Mouse (Mus musculus) thymus, postnatal 10 days (tissue): ENCODE measurements around the gene Cebpe.
A peak's percentile ranks its signal among the peaks of the same experiment; 100 is the strongest.

Source experiments
- DNase-seq, 2 experiments: peaks; one replicate each; pipeline ENCODE4 v3.0.0; 2021; ENCODE audit warnings: low spot score in 2 of 2

Cebpe gene

GRCm38 (mm10) chr14:54721711-54722110 is 9.7 kb upstream of the Cebpe start:
- no peak for DNase-seq

DNA sequence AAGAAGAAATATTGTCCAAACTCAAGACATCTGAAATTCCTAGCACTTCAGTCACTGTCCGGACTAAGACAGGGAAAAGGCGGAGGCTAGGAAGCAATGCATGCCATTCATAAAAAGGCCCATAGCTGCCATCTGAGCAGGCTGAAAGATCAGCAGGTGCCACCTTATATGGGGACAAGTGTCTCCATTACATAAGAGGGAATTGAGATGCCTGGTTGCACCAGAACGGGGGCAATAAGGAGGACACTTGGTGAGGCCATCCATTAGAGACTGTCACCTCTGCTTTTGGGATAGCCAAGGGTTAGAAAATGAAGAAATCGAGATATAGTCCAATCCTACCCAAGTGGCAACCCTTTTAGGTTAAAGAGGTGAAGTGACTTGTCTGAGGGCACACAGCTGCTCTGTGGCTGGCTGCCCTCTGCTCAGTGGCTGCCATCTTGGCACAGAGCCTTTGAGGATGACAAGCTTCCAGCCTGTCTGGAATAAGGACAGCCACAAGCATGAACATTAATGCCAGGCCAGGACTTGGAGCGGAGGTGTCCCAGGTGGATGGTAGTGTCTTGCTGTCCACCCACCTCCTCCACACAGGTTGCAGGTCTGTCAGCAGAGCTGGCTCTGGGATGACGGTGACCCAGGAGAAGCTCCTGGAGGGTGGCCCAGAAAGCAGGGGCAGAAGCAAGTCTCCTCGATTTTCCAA is 8.8 kb upstream of the Cebpe start:
- no peak for DNase-seq

- DNase-seq = no peak
Observed at GRCm38 (mm10) chr14:54720041-54720440, 8.1 kb upstream of the Cebpe start.

DNA sequence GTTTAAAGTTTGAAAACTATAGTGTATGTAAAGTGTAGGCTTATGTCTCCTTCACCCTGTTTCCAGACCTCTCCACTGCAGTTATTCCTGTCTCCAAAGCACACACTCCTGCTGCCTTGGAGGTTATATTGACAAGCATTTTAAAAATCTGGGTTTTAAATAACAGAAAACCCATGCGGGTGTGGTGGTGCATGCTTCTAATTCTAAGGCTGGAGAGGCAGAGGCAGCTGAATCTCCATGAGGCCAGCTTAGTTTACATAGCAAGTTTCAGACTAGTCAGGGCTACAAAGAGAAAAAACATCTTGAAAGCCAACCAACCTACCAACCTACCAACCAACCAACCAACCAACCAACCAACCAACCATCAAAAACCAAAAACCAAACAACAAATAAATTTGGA is 3.4 kb upstream of the Cebpe start:
- DNase-seq = no peak

GRCm38 (mm10) chr14:54714617-54715081 is 2.7 kb upstream of the Cebpe start:
- DNase-seq = peak; percentile 59 to 64

DNA sequence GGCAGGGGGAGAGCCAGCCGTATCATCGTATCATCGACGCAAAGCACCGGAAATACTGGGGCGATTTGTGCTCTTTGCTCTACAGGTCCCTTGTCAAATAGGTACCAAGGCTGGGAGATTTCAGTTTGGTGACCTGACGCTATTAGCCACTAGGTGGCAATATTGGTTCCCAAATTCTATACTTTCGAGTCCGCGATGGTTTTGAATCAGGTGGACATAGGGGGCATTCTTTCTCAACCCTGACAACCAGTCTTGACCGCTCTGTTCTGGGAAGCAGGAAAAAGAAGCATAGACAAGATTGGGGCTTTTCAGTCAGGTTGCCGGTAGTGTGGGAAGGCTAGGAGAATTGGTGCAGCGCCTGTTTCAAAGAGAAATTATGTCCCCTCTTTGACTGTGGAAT is 2.1 kb upstream of the Cebpe start:
- DNase-seq = peak; percentile 38 to 69

- no peak for DNase-seq
Observed at GRCm38 (mm10) chr14:54712861-54713260, 887 bp upstream of the Cebpe start.

DNA sequence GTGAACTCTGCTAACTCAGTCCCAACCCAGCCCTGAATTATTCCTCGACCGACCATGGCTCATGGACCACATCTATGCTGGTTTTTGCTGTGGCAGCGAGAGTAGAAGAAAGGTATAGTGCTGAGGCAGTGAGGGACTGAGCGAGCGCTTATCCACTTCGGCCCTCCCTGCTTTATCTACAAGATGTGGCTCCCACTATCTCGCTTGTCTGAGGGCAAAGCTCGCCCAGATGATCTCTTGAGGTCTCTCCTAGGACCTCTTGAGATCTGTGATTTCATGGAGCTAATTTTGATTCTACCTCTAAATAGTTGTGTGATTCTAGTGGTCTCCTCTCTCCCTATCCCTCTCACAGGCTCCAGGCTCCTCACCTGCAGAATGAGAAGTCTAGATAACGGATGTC is 2.9 kb downstream of the Cebpe start:
- DNase-seq = no peak

DNA sequence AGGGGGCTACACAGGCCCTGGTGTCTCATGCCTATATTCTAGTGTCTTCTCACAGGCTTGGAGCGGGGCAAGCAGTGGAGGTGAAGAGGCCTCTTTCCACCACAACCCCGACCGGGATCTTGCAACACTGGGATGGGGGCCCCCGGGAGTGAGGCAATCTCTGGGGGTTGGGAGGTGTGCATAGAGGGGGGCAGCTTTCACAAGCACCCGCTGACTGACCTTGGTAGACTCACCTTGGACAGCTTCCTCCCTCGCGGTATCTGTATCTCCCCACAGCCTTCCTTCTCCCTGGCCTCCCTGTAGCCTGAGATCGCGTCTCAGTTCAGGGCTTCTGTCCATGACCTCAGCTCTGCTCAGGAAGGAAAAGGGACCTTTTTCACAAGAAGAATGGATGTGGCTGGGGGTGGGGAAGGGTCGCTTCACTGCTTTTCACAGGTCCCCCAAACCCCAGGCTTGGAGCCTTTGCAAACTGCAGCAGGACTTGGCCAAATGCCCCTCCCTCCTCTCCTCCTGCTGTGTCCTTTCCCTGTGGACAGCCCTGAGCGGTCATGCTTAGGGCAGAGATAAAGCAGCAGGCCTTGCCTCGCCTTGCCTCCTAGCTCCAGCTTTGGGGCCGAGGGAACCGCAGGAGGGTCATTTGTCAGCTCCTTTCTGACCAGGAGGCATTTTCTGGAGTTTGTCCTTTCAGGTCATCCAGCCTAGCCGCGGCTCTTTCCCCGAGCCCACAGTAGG is 5.2 kb downstream of the Cebpe start:
- DNase-seq = no peak

GRCm38 (mm10) chr14:54705844-54706243 is 6.1 kb downstream of the Cebpe start:
- DNase-seq = no peak

DNA sequence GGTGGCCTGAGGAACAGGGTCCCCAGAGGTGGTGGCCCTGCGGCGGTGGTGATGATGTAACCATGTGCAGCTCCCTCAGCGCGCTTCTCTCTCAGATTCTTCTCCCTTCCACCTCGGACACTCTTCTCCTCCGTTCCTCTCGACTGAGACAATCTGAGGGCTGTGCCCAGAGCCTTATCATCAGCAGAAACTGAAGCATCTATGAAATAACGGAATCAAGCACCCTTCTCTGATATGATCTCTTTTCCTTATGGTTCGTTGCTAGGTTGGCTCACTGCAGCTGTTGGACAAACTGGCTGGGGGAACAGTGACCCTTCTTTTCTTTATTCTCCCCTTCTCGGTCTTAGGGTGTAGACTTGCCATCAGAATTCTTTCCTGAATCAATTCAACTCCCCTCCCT is 8.8 kb downstream of the Cebpe start:
- no peak for DNase-seq

DNA sequence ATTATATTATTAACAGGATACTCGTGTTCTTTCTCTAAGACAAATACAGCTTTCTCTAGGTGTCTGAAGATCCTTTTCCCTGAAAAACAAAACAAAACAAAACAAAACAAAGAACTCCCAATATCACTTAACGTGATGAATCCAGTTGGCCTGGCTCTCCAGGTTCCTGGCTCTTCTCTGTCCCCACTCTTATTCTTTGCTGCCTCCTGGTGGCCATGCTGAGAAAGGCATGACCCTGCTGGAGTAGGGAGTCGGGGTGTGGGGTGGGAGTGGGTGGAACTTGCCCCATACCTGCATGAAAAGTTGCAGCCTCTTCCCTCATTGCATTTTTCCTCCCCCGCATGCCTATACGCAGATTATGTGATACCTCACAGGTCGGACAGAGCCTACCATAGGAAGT is 10.7 kb downstream of the Cebpe start:
- peak; percentile 79 to 93 for DNase-seq

GRCm38 (mm10) chr14:54699586-54699985 is 12.4 kb downstream of the Cebpe start:
- DNase-seq = no peak

DNA sequence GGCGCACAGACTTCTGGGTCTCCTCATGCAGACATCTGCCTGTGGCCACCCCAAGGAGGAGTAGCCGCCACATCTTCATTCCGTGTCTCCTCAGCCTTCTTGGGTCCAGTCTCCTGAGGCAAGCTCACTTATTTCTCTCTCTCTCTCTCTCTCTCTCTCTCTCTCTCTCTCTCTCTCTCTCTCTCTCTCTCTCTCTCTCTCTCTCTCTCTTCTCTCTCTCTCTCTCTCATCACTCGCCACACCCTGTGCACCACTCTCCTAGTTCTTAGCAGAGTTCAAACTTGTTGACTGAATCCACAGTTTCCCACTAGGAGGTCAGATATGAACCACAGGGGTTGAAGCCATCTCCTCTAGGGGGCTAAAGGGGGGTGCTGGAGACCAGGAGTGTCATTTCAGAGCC is 13.2 kb downstream of the Cebpe start, which contains the start of gene Gm29776:
TSS of gene Gm29776 (minus strand) at position 101 of the 400 bp plus-strand sequence.
- no peak for DNase-seq

- no peak for DNase-seq
Observed at GRCm38 (mm10) chr14:54696752-54697151, 15.2 kb downstream of the Cebpe start.

DNA sequence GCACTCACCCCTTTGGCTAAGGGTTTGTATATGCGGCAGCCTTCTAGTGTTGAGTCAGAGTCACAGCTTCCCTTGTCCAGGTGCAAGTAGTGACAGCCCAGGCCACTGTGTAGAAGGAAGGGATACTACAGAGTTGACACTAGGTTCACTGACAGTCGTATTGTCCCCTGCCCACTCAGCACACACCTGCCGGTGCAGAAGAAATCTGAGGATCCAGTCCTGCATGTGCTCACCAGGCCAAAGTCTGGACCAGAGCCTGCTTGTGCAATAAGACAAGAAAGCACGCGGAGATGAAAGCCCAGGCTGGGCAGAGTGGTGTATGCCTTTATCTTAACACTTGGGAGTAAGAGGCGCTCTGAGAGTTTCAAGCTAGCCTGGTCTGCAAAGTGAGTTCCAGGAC is 16.9 kb downstream of the Cebpe start:
- no peak for DNase-seq

GRCm38 (mm10) chr14:54687251-54687650 is 24.7 kb downstream of the Cebpe start:
- no peak for DNase-seq

DNA sequence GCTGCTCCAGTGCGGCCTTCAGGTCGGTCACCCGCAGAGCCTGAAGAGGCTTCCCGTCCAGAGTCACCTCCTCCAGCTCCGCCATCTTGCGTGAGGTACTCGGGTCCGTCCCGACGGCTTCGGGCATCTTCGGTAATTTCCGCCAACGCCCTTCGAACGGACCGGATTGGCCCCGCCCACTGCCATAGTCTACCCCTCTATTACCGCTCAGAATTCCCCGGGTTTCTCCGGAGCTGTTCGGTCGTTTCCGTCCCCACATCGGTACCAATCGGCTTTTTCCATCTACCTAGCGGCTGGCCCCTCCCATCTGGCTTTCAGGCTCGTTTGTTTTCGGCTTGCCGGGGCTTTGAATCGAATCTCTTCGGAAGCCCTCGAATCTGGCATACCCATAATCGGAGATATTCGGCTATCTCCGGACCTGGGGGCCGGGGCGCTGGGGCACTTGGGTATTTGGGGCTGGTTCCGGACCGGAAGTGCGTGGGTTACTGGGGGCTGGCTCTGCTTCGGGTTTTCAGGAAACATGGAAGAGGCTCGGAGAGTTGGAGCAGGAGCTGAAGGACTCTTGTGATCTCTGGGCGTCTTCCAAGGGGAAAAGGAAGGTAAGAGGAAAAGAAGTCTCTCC is 25.3 kb downstream of the Cebpe start, which contains the start of gene Acin1:
TSS of gene Acin1 (minus strand) at position 410 of the 622 bp plus-strand sequence.
- DNase-seq = peak; percentile 100

DNA sequence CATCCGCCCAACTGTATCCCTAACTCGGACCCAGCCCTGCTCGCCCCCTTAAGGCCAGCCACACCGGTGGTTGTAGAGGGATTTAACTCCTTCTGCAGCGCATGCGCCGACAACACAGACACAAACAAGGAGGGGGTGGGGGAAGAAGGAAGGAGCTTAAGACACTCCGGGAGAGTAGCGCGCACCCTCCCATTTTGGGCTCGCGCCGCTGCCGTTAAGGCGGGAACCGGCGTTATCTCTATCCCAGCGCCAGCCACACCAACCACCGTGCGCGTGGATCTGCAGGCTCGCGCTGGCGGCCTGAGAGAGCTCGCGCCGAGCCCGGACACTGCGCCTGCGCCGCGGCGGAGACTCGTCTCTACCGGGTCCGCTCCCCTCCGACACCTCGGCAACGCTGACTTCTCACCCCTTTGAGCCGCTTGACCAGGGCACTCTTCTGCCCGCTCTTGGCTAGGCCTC is 25.9 kb downstream of the Cebpe start, which contains the start of gene 1700123O20Rik:
TSS of gene 1700123O20Rik (plus strand) at position 154 of the 459 bp plus-strand sequence.
- peak; percentile 73 to 78 for DNase-seq

DNA sequence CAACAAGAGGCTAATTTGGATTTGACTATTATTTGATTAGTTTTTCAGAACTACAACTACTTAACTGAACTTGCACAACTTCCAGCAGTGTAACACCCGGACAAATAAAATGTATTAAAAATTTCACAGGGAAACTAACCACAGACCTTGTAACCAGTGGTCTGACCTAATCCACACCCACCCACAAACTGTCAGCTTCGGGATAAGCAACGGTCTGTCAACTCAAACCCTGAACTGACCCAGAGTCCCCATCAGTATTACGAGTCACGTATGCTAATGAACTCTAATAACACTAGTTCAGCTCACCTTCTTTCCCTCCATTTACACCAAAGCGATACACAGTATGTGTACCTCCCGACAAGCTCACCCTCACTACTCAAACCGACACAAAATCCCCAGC is 26.5 kb downstream of the Cebpe start:
- DNase-seq = no peak

- no peak for DNase-seq
Observed at GRCm38 (mm10) chr14:54682396-54682795, 29.6 kb downstream of the Cebpe start.

DNA sequence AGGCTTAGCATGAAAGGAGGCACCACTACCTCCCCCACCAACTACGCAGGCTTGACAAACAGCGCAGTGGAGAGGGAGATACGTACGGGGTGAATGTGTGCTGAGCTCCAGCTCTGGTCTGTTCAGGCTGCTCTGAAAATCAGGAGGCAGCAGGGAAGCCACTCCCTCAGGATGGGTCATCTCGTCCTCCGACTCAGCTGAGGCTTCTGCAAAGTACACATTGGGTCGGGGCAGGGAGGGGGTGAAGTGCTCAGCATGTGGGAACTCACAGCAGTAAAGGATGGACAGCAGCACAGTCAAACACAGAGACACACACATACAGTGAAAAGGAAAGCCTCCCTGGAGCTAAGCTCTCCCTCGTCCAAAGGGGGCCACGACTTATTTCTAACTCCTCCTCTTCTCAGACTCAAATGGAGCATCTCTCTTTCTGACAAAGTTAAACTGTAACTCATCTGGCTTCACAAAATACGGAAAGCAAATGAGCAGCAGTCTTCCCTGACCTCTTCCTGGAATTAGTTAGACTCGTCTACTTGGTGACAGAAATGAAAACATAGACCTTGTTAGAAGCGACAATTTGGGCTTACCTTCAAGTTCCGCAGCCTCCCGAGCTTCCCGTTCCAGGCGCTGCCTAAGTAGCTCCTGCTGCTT is 33.2 kb downstream of the Cebpe start:
- DNase-seq = no peak
